Mouse (Mus musculus) G1E-ER4 (cell line): Measurements from ENCODE around the gene Serp2. TPM values are rescaled to one million over a fixed set of nuclear protein-coding genes. Genes with fewer than 3 reads are reported as not detected.

Experiments
- GATA1 ChIP-seq: IDR thresholded peaks from one replicate; pipeline ENCODE4 v1.8.0; 2012; ENCODE audit warnings: low read length, inconsistent platforms
- polyA plus RNA-seq: library from polyadenylated mRNA; stranded (reverse); fragments of >175 nt; gene quantifications from 2 replicates; pipeline ENCODE4 v1.2.3, GENCODE M21; 2012

Gene Serp2
- polyA plus RNA-seq, 1 experiment: not detected

DNA sequence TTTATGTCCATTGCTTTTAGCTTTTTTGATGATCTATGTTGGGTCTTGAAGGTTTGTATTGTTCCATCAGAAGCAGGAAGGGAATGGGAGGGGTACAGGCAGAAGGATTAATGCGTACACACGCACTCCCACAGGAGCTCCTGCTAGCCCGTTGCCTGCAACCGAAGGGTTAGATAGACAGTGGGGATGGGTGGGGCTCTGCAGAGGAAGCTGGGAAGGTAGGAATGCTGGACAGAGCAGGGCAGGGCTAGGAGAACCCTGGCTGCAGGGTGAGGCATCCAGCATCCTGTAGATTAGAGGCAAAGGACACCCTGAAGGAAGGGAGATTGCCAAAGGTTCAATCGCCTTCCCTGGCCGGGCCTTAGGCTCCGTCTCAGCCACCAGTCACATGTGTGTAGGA is 27.3 kb upstream of the Serp2 start:
- no peak for TF ChIP-seq GATA1

DNA sequence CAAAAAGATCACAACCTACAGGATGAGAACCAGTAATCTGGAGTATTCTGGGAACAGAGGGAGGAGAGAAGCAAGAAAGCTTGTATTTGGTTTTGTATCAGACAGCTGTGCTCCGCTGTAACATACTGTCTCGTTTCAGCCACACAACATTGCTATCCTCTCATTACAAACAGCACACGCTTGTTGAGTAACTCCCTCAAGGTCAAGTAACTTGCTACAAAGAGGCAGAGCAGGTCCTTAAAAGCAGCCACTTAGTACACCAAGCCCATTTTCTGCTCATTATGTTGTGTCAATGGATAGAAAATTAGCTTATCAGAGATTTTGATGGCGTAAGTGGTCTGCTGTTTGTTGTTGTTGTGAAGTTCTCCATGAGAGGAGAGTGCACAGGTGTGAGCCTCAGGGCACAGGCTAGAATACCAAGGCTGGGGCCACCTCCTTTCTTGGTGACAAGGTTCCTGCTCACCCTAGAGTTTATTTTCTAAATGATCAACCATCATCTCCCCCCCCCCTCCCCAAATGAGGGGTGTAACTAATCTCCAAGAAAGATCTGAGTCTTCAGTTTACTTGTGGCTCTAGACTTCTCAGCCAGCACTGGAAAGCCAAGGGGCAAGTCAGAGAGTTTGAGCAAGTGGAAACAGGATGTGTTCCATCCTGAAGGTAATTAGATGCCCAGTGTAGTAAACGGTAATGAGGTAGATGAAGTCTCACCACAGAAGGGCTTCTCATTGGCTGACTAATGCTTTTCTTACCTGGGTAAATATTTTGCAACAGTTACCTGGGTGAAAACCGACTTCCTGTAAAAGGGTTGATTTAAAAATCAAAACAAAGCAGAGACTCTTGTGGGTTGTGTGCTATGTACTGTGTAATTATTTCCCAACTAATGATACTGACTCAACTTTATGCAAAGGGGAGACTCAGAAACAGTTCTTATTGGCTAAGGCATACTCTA is 25.6 kb upstream of the Serp2 start:
- TF ChIP-seq GATA1: no peak

DNA sequence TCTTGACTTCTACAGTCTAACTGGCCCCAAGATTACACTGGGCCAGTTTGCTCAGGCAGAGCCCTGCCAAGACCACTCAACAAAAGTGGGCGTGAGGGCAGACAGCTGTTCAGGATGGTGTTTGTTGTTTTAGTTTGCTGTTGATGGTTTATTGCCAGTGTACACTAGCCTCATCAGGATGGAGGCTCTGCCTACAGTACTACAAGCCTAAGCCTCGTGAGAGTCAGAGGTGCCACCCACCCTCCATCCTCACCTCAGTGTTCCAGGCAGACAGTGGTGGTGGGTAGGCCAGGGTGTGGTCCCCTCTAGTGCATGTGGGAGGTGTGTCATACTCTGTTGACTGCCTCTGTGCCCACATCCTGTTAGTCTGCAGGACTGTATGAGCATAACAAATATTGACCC is 23.0 kb upstream of the Serp2 start:
- no peak for TF ChIP-seq GATA1

DNA sequence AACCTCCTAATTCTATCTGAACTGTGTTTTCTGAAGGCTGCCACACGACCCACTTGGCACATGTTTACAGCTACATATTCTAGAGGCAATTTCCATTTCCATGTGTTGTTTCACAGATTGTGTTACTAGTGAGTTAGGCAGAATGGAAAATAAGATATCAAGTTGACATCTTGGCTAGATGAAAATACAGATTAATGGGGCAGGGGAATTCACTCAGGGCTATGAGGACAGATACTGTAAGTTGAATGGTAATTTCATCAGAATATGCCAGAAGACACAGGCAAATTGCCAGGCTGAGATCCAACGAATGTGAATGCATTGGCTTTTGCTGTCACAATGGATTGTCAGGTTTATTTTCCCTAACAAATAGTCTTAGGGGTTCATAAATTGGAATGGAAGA is 21.2 kb upstream of the Serp2 start:
- no peak for TF ChIP-seq GATA1

DNA sequence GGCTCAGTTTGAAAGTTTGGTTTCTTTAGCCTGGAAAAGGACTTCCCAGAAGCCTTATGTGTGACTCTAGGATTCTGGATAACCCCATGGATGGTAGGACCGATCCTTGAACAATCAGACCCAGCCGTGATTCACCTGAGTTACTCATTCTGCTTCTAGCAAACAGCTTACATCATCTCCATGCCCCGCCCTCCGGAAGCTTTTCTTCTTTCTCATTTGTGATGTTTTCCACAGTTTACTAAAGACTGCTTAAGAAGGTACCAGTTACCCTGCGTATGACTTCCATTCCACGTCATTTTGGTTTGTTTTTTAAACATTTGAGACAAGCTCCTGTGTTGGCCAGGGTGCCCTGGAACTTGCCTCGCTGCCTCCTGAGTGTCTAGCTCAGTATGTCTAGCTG is 13.6 kb upstream of the Serp2 start:
- no peak for TF ChIP-seq GATA1

DNA sequence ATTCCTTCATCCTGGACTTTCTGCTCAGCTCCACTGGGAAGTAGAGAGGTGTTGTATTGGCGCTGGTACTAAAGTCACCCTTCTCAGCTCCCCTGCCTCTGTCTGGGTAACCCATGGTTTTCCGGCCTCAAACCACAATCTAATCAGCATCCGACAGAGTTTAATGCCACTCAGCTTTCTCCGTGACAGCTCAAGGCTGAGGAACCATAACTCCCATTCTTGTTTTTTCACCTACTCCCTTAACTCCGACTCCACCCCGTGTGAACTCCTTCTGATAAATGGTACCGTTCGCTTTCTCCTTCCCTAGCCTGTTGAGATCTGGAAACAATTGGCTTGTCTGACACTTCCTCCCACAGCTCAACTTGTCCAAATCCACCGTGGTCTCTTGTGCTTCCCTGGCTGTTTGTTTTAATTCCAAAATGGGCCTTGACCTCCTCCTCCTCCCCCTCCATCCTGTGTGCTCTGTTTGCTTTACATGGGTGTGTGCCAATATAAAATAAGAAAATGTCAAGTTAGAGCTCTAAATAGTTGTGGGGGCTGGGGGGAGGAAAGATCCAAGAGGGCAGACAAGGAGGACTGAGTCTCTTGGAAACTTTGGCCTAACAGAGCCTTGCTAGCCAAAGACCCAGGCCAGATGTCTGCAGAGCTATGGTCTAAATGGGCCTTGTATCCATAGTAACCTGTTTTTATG is 12.7 kb upstream of the Serp2 start:
- TF ChIP-seq GATA1: no peak

DNA sequence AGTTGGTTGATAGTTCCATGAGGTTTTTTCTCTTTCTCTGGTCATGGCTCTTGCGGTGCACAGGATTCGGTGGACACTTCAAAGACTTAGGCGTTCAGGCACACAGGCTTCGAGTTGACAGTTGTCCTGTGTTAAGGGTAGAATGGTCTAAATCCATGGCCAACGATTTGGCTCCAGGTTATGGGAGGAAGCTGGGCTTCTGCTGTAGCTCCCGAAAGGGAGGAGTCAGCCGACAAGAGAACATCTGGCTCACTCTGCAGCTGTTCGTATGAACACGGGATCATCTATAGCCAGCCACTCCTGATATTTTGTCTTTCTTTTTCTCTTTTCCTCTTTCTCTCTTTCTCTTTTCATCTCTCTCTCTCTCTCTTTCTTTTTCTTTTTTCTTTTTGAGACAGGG is 11.9 kb upstream of the Serp2 start:
- no peak for TF ChIP-seq GATA1

DNA sequence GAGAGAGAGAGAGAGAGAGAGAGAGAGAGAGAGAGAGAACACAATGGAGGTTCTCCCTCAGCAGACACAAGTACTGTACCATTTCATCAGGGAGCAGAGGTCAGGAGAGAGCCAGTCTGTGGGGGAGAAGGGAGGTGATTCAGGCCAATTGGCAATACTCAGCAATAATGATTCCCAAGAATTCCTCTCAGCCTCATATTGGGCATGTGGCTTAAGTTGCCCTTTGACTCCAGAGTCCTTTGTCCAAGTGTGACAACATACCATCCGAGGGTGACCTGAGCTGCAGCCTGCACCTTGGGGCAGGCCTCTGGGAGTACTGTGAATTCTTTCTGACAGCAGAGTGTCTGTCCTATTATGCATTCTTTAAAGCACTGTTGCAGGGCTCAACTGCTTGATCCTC is 10.6 kb upstream of the Serp2 start:
- no peak for TF ChIP-seq GATA1

DNA sequence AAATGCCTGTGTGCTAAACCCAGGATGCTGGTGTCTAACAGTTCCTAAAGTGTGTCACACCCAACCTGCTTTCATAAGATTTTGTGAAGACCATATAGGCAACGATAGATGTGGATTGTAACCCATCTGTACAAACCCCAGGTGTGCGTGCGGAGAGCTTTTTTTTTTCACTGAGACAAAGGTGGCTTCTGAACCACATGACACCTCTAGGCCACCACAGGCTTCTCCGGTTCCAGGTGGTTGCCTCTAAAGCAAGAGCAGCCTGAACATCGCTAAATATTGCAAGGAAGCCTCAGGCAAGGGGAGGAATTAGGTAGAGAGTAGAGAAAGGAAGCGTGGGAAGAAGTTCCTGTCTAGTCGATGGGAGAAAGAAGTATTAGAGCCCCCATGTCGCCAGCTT is 10.0 kb upstream of the Serp2 start:
- TF ChIP-seq GATA1: no peak

DNA sequence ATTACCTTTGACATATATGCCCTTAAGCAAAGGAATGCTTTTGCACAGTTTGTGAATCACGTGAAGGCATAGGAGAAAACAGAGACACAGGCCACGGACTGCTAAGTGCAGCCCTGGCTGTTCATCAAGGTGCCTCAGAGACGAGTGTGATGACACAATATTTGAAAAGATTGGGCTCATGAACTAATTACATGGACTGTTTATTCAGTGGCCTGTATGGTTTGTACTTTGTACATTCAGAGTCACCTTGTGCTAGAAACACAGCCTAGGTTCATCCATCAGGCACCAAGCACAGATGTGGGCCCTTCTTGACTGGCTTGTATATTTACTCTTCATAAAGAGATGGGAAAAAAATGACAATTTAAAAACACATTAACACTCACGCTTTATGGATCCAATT is 9.5 kb upstream of the Serp2 start:
- no peak for TF ChIP-seq GATA1

DNA sequence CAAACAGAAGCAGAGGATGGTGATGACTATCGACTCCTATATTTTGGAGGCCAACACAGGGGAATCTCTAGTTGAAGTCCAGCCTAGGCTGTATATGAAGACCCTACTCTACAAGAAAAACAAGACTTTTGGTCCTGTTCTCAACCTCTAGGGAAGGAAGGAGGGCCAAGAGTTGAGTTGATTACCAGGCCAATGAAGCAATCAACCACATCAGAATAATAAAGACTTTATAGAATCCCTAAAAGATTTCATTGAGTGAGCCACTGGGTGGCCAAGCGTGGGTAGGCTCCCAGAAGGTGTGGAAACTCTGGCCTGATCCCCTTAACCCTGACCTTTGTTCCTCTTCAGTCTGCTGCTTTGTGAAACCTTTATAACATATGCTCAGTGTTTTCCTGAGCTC is 2.5 kb upstream of the Serp2 start:
- no peak for TF ChIP-seq GATA1

DNA sequence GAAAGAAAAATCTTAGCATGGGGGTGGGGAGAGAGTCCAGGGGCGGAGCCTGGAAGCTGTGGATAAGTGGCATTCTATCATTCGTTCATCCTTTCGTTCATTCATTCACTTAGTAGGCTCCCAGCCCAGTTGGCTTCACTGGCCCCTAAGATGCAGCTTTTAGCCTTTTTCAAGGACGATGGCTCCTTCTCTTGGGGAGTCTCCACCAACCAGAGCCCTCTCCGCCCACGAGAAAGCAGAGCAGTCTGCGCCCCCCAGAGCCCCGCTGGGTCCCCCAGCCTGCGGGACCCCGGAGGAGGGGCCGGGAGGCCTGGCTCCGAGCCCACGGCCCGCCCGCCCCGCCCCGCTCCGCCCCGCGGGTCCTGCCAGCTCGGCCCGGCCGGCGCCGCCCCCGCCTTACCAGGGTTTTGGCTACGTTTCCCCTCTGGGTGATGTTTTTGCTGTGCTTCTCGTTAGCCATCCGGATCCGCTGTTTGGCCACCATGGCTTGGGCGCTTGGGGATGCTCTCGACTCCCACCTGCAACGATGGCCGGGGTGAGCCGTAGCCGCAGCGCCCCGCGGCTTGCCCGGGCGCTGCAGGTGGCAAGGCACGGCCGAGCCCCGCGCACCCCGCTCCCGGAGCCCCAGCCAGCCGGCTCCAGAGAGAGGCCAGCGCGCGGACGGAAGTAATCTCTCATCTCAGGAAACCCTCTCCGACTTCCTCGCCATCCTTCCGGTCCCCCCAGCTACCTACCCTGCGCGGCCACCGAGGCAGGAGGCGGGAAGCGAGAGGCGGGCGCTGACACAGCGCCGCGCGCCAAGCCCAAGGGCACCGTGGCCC is 448 bp downstream of the Serp2 start:
- TF ChIP-seq GATA1: no peak

DNA sequence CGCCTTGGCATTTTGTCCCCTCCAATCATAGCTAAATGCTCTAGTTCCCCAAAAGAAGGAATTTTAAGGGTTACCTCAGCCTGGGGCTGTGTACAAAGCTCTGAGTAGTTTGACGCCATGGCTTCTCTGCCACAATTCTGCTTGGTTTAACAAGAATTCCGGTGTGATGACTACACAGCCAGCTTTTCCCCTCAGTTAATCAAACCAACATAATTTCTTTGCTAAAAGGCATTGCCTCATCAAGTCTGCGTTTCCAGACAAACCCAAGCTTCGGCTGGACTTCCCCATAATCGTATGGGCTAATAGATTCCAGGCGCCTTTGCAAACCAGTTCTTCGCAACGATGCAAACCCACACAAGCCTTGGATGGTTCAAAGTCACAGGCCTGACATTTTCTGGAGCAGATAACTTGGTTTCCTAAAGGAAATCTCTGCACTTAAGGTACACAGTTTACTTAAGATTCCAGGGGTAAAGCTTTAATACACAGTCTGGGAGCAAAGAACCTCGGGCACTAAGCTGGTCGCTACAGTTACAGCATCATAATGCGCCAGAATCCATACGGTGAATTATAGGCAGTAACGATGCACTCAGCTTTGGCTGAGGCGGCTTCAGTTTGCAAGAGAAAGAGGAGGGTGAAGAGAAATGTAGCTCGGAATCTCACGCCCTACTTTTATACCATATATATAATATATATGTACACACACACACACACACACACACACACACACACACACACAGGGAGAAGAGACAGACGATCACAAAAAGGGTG is 1.2 kb downstream of the Serp2 start:
- no peak for TF ChIP-seq GATA1

DNA sequence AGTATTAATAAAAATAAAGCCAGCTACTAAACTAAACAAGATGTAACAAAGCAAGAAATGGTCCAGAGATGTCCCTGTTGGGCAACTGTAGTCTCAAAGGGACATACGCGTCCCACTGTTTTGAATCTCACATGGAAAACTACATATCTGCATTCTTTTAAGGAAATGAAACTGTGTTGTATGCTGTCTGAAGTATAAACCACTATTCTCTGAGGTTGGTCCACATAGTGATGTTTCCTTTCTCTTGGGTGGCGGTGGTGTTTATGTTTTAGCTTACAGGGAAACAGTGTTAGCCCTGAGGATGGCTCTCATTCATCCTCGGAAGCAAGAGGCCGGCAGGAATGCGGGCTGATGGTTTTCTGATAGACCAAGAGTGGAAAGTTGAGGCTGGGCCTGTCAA is 12.6 kb downstream of the Serp2 start:
- TF ChIP-seq GATA1: no peak

DNA sequence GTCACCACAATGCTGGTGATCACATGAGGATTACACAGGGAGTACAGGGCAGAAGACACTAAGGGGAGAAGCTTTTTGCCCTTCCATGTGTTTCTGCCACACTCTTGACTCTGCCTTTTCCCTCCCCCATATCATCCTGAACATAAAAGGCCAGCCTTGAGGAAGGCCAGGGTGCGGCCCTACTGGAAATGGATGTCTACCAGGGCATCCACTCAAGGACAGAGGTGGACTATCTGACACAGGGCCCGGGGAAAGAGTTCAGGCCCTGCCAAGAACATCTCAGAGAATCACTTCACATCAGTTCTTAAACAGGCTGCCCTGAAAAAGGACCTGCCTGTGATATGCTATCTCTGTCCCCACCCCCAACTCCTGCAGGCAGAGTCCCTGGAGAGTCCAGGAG is 15.3 kb downstream of the Serp2 start:
- TF ChIP-seq GATA1: no peak
